Mouse (Mus musculus) cerebellum, adult 2 months (tissue): ENCODE measurements at regions not wholly inside any gene's neighbourhood (a gene's known extent, or its start where the extent isn't known, plus 50 kb on each side); places are given as distances from the start of the nearest gene placed in this dataset.

Source experiments
- CTCF ChIP-seq: fragments of 200-500 bp; IDR thresholded peaks from 2 replicates; pipeline ENCODE4 v1.5.1; 2011; ENCODE audit warnings: low read depth, mild to moderate bottlenecking, control low read depth, low read length, moderate library complexity, borderline replicate concordance; ENCODE audit not compliant: insufficient read depth
- POLR2A ChIP-seq: fragments of 200-500 bp; IDR thresholded peaks from 2 replicates; pipeline ENCODE4 v1.6.1; 2011; ENCODE audit warnings: low read length, control low read depth, borderline replicate concordance; ENCODE audit not compliant: insufficient read depth

DNA sequence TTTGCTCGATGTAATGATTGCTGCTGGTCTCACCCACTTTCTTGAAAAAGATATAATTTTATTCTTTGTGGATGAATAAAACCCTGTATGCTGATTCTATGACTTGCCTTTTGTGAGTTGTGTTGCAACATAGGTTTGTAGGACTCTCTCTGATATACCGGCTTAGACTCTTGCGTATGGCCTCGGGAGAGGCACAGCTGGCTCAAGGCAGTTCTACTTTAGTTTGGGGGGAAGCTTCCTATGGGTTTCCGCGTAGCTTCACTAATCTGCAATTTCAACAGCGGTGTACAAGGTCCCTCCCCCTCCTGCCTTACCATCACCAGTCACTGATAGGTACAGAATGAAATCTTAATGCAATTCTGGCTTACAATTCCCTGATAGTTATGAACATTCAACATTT is 60.0 kb upstream of the Iqsec3 start:
- TF ChIP-seq CTCF (no peak), POLR2A (no peak)
